In genomic region chr6:88369851-88370635, GRCm38 (mm10) we compare ENCODE assay signal across 9 mouse cellular contexts.
DNase-seq lines count a peak whose midpoint lies in the region; ATAC-seq lines count a peak whose summit lies in the region.
"Had no signal": no experiment of that assay in that cellular context is flagged by ENCODE, and none has a peak within 500 bp of the region (broad histone marks: within the 10 kb centered on the region; RNA-seq: fewer than 3 reads in every experiment).

No protein-coding gene starts in this region.

- no peak overlapping the region for H3K4me2 ChIP-seq in stomach, embryonic 14.5 days (replicated peaks; ENCODE audit: low read depth, low read length)
- no peak overlapping the region for H3K4me2 ChIP-seq in neural tube, embryonic 15.5 days
- H3K4me2 ChIP-seq: limb, embryonic 12.5 days had no signal

- DNase-seq in heart, adult 18-20 months: peak; percentile 55 to 72
- DNase-seq in heart, embryonic 10.5 days (ENCODE audit: low spot score): no peak
- peak; percentile 95 for DNase-seq in NIH3T3 (ENCODE audit: low read depth)
- DNase-seq in gonadal fat pad, adult 2 months (ENCODE audit: low read depth): peak; percentile 91
- peak; percentile 51 to 53 for DNase-seq in kidney, postnatal 36 days
- DNase-seq in embryo, embryonic 10.5 days (ENCODE audit: low spot score): no peak

- no peak for ATAC-seq in stomach, embryonic 14.5 days (ENCODE audit: insufficient number of reproducible peaks, insufficient read depth, low FRiP score, low read depth)
- ATAC-seq in neural tube, embryonic 15.5 days (ENCODE audit: low FRiP score): no peak; the same call in 1 of the 2 replicates

- H3K27me3 ChIP-seq in heart, embryonic 10.5 days (ENCODE audit: insufficient read depth, poor library complexity, severe bottlenecking): no peaks in the 10 kb centered on the region
- no peaks in the 10 kb centered on the region for H3K27me3 ChIP-seq in stomach, embryonic 14.5 days (ENCODE audit: control insufficient read depth, insufficient read depth, low read length)
- no peaks in the 10 kb centered on the region for H3K27me3 ChIP-seq in neural tube, embryonic 15.5 days (replicated peaks)
- H3K27me3 ChIP-seq: limb, embryonic 12.5 days had no signal

- H3K4me1 ChIP-seq in heart, embryonic 10.5 days: peaks cover 8% of the 10 kb centered on the region; the same call in 1 of the 2 replicates
- H3K4me1 ChIP-seq in stomach, embryonic 14.5 days (ENCODE audit: control insufficient read depth, insufficient read depth, low read length): peaks cover 14% of the 10 kb centered on the region
- peaks cover 13% of the 10 kb centered on the region for H3K4me1 ChIP-seq in neural tube, embryonic 15.5 days

- H3K9ac ChIP-seq in stomach, embryonic 14.5 days (replicated peaks; ENCODE audit: low read depth, low read length): no peak overlapping the region
- H3K9ac ChIP-seq in neural tube, embryonic 15.5 days (replicated peaks): no peak overlapping the region
- H3K9ac ChIP-seq: limb, embryonic 12.5 days had no signal

- H3K9me3 ChIP-seq in heart, embryonic 10.5 days: no peaks in the 10 kb centered on the region
- no peaks in the 10 kb centered on the region for H3K9me3 ChIP-seq in stomach, embryonic 14.5 days (ENCODE audit: control insufficient read depth, low read depth, low read length)
- H3K9me3 ChIP-seq in neural tube, embryonic 15.5 days (replicated peaks): no peaks in the 10 kb centered on the region
- H3K9me3 ChIP-seq: limb, embryonic 12.5 days had no signal

- 85% methylated on average over 8 of the region's 8 CpGs for WGBS in heart, embryonic 10.5 days
- WGBS in stomach, embryonic 14.5 days: 51% methylated on average over 8 of the region's 8 CpGs
- WGBS in neural tube, embryonic 15.5 days: 51% methylated on average over 8 of the region's 8 CpGs

- 0 out of 2 replicates have a peak, but pooled peaks cover 2% of the 10 kb centered on the region for H3K36me3 ChIP-seq in heart, embryonic 10.5 days
- H3K36me3 ChIP-seq in stomach, embryonic 14.5 days (ENCODE audit: control insufficient read depth, insufficient read depth, low read length): no peaks in the 10 kb centered on the region
- H3K36me3 ChIP-seq in neural tube, embryonic 15.5 days: no peaks in the 10 kb centered on the region
- H3K36me3 ChIP-seq: limb, embryonic 12.5 days had no signal

- no peak overlapping the region for H3K27ac ChIP-seq in heart, embryonic 10.5 days
- 0 out of 2 replicates have a peak overlapping the region, but pooled peaks have one; percentile 39 for H3K27ac ChIP-seq in stomach, embryonic 14.5 days (ENCODE audit: low read length)
- no peak overlapping the region for H3K27ac ChIP-seq in neural tube, embryonic 15.5 days (replicated peaks)
- H3K27ac ChIP-seq: limb, embryonic 12.5 days had no signal

- no peak overlapping the region for H3K4me3 ChIP-seq in heart, embryonic 10.5 days
- no peak overlapping the region for H3K4me3 ChIP-seq in stomach, embryonic 14.5 days (ENCODE audit: low read depth, low read length)
- H3K4me3 ChIP-seq in neural tube, embryonic 15.5 days (replicated peaks): no peak overlapping the region
- H3K4me3 ChIP-seq: limb, embryonic 12.5 days had no signal

Comparison
In these comparisons a context has a peak if more than half of its experiments do, and no peak if none do; other contexts are left out.
1. DNase-seq: peak in heart, adult 18-20 months (2 of 2), NIH3T3 (single experiment), gonadal fat pad, adult 2 months (single experiment) and kidney, postnatal 36 days (2 of 2); none in heart, embryonic 10.5 days (single experiment) and embryo, embryonic 10.5 days (single experiment).